Mouse (Mus musculus) heart, embryonic 10.5 days (tissue): ENCODE measurements around the gene Prox2. TPM values are rescaled to one million over a fixed set of nuclear protein-coding genes. Genes with fewer than 3 reads are reported as not detected.
A peak's percentile ranks its signal among the peaks of the same experiment; 100 is the strongest.

ENCODE experiments used
- DNase-seq: peaks from one replicate; pipeline ENCODE4 v3.0.0-alpha.2; 2017; ENCODE audit warnings: low spot score
- H3K27ac ChIP-seq: fragments of 300-500 bp; sonication (generic); 2 replicates; pipeline ENCODE4 v1.5.1; 2016; ENCODE audit warnings: mild to moderate bottlenecking
- H3K27me3 ChIP-seq: fragments of 300-500 bp; sonication (generic); 2 replicates; pipeline ENCODE4 v1.6.1; 2016; ENCODE audit warnings: mild to moderate bottlenecking; ENCODE audit not compliant: poor library complexity, insufficient read depth, severe bottlenecking
- H3K36me3 ChIP-seq: fragments of 300-500 bp; sonication (generic); 2 replicates; pipeline ENCODE4 v1.6.1; 2016; ENCODE audit warnings: mild to moderate bottlenecking, moderate library complexity
- H3K4me1 ChIP-seq: fragments of 300-500 bp; sonication (generic); 2 replicates; pipeline ENCODE4 v1.6.1; 2016; ENCODE audit warnings: mild to moderate bottlenecking
- H3K4me3 ChIP-seq: fragments of 300-500 bp; sonication (generic); 2 replicates; pipeline ENCODE4 v1.5.1; 2016; ENCODE audit warnings: mild to moderate bottlenecking, moderate library complexity
- H3K9me3 ChIP-seq: fragments of 300-500 bp; sonication (generic); 2 replicates; pipeline ENCODE4 v1.6.1; 2016; ENCODE audit warnings: mild to moderate bottlenecking, moderate library complexity
- WGBS: fragments of 180-500 bp; shearing (Covaris S2); methylation state at CpG from one replicate; pipeline ENCODE4 v1.1.7; 2016; 5-methylcytosine and 5-hydroxymethylcytosine counted together
- polyA plus RNA-seq: library from polyadenylated mRNA; unstranded; fragments of >200 nt; fragmentation: Nextera tagmentation; extraction: Ambion mirVana; gene quantifications from 2 replicates; pipeline ENCODE4 v1.2.1, GENCODE M21; 2016

Gene Prox2
- polyA plus RNA-seq, 1 experiment from 2014 or later = 2.6 TPM

GRCm38 (mm10) chr12:85101521-85102106 is 8.9 kb downstream of the Prox2 start:
- H3K36me3 ChIP-seq = no peaks in the 10 kb centered on the region

GRCm38 (mm10) chr12:85101001-85101400 is 9.6 kb downstream of the Prox2 start:
- H3K4me1 ChIP-seq = no peaks in the 10 kb centered on the region; the same call in 1 of the 2 replicates

More at GRCm38 (mm10) chr12:85101521-85102106, 8.9 kb downstream of the Prox2 start:
- no peaks in the 10 kb centered on the region for H3K9me3 ChIP-seq
- H3K4me3 ChIP-seq = no peak overlapping the region
- 79% methylated on average over 5 of the region's 5 CpGs for WGBS
- DNase-seq = no peak
- H3K27ac ChIP-seq = no peak overlapping the region
- H3K27me3 ChIP-seq = no peaks in the 10 kb centered on the region
- peaks cover 6% of the 10 kb centered on the region for H3K4me1 ChIP-seq

GRCm38 (mm10) chr12:85095859-85096258 is 14.7 kb downstream of the Prox2 start:
- no peak for DNase-seq
- Histone ChIP-seq H3K9me3 (no peaks in the 10 kb centered on the region), H3K27me3 (no peaks in the 10 kb centered on the region), H3K4me1 (peaks cover 8% of the 10 kb centered on the region), H3K27ac (no peak overlapping the region), H3K4me3 (no peak overlapping the region), H3K36me3 (no peaks in the 10 kb centered on the region)
- WGBS = 87% methylated on average over 7 of the region's 7 CpGs

More at GRCm38 (mm10) chr12:85101001-85101400, 9.6 kb downstream of the Prox2 start:
- no peaks in the 10 kb centered on the region for H3K9me3 ChIP-seq
- 74% methylated on average over 14 of the region's 14 CpGs for WGBS
- H3K36me3 ChIP-seq = no peaks in the 10 kb centered on the region
- H3K27ac ChIP-seq = no peak overlapping the region
- no peak for DNase-seq
- H3K4me3 ChIP-seq = no peak overlapping the region
- H3K27me3 ChIP-seq = no peaks in the 10 kb centered on the region

- Histone ChIP-seq H3K27me3 (no peaks in the 10 kb centered on the region), H3K9me3 (no peaks in the 10 kb centered on the region), H3K4me3 (no peak overlapping the region), H3K4me1 (peaks cover 8% of the 10 kb centered on the region), H3K27ac (no peak overlapping the region), H3K36me3 (no peaks in the 10 kb centered on the region)
- DNase-seq = no peak
- WGBS = 79% methylated on average over 11 of the region's 11 CpGs
These were observed 15.4 kb downstream of the Prox2 start for GRCm38 (mm10) chr12:85095146-85095545.

GRCm38 (mm10) chr12:85094706-85095105 is 15.9 kb downstream of the Prox2 start:
- WGBS = 88% methylated on average over 10 of the region's 10 CpGs
- Histone ChIP-seq H3K27ac (0 out of 2 replicates have a peak overlapping the region, but pooled peaks have one; percentile 62), H3K4me3 (no peak overlapping the region), H3K27me3 (no peaks in the 10 kb centered on the region), H3K36me3 (0 out of 2 replicates have a peak, but pooled peaks cover 2% of the 10 kb centered on the region), H3K9me3 (no peaks in the 10 kb centered on the region), H3K4me1 (peaks cover 8% of the 10 kb centered on the region)
- no peak for DNase-seq

GRCm38 (mm10) chr12:85094010-85094409 is 16.5 kb downstream of the Prox2 start:
- Histone ChIP-seq H3K27ac (peak overlapping the region; percentile 62; the same call in 1 of the 2 replicates), H3K27me3 (no peaks in the 10 kb centered on the region), H3K9me3 (no peaks in the 10 kb centered on the region), H3K36me3 (peaks cover 8% of the 10 kb centered on the region), H3K4me3 (no peak overlapping the region), H3K4me1 (peaks cover 8% of the 10 kb centered on the region)
- WGBS = 25% methylated on average over 14 of the region's 14 CpGs
- DNase-seq = peak; percentile 85

- no peak for DNase-seq
- Histone ChIP-seq H3K27ac (no peak overlapping the region), H3K9me3 (no peaks in the 10 kb centered on the region), H3K4me1 (peaks cover 8% of the 10 kb centered on the region), H3K27me3 (no peaks in the 10 kb centered on the region), H3K36me3 (peaks cover 26% of the 10 kb centered on the region), H3K4me3 (no peak overlapping the region)
- 4% methylated on average over 3 of the region's 3 CpGs for WGBS
These were observed 18.3 kb downstream of the Prox2 start for GRCm38 (mm10) chr12:85092214-85092613.

- H3K4me3 ChIP-seq = no peak overlapping the region
- no peaks in the 10 kb centered on the region for H3K27me3 ChIP-seq
- DNase-seq = no peak
- H3K4me1 ChIP-seq = peaks cover 8% of the 10 kb centered on the region
- 64% methylated on average over 3 of the region's 3 CpGs for WGBS
- no peaks in the 10 kb centered on the region for H3K9me3 ChIP-seq
- H3K36me3 ChIP-seq = peaks cover 33% of the 10 kb centered on the region
- no peak overlapping the region for H3K27ac ChIP-seq
These were observed 19.4 kb downstream of the Prox2 start for GRCm38 (mm10) chr12:85091190-85091589.

GRCm38 (mm10) chr12:85087845-85088244 is 22.7 kb downstream of the Prox2 start:
- H3K9me3 ChIP-seq = no peaks in the 10 kb centered on the region
- H3K4me3 ChIP-seq = no peak overlapping the region
- WGBS = 95% methylated on average over 12 of the region's 12 CpGs
- no peak overlapping the region for H3K27ac ChIP-seq
- H3K27me3 ChIP-seq = no peaks in the 10 kb centered on the region
- no peaks in the 10 kb centered on the region for H3K4me1 ChIP-seq
- DNase-seq = peak; percentile 55
- H3K36me3 ChIP-seq = peaks cover 33% of the 10 kb centered on the region

GRCm38 (mm10) chr12:85084941-85085340 is 25.6 kb downstream of the Prox2 start:
- no peak for DNase-seq
- Histone ChIP-seq H3K27me3 (no peaks in the 10 kb centered on the region), H3K36me3 (peaks cover 33% of the 10 kb centered on the region), H3K9me3 (no peaks in the 10 kb centered on the region), H3K4me1 (no peaks in the 10 kb centered on the region), H3K4me3 (no peak overlapping the region), H3K27ac (no peak overlapping the region)
- 81% methylated on average over 4 of the region's 4 CpGs for WGBS

GRCm38 (mm10) chr12:85084257-85084656 is 26.3 kb downstream of the Prox2 start:
- no peaks in the 10 kb centered on the region for H3K4me1 ChIP-seq
- no peak overlapping the region for H3K4me3 ChIP-seq
- H3K27me3 ChIP-seq = no peaks in the 10 kb centered on the region
- H3K27ac ChIP-seq = no peak overlapping the region
- H3K36me3 ChIP-seq = peaks cover 27% of the 10 kb centered on the region
- H3K9me3 ChIP-seq = no peaks in the 10 kb centered on the region
- WGBS = 80% methylated on average over 2 of the region's 2 CpGs
- no peak for DNase-seq

- WGBS = 93% methylated on average over 3 of the region's 3 CpGs
- Histone ChIP-seq H3K4me3 (no peak overlapping the region), H3K27me3 (no peaks in the 10 kb centered on the region), H3K27ac (no peak overlapping the region), H3K36me3 (peaks cover 21% of the 10 kb centered on the region), H3K9me3 (no peaks in the 10 kb centered on the region), H3K4me1 (no peaks in the 10 kb centered on the region)
- no peak for DNase-seq
These were observed 33.5 kb downstream of the Prox2 start for GRCm38 (mm10) chr12:85077100-85077499.

- Histone ChIP-seq H3K27ac (no peak overlapping the region), H3K4me1 (no peaks in the 10 kb centered on the region), H3K36me3 (peaks cover 59% of the 10 kb centered on the region), H3K27me3 (no peaks in the 10 kb centered on the region), H3K9me3 (no peaks in the 10 kb centered on the region), H3K4me3 (no peak overlapping the region)
- DNase-seq = no peak
These were observed 39.5 kb downstream of the Prox2 start for GRCm38 (mm10) chr12:85071043-85071442.

GRCm38 (mm10) chr12:85051218-85051617 is 59.3 kb downstream of the Prox2 start:
- no peak for DNase-seq
- WGBS = 81% methylated on average over 6 of the region's 6 CpGs
- Histone ChIP-seq H3K27me3 (no peaks in the 10 kb centered on the region), H3K4me3 (no peak overlapping the region), H3K9me3 (no peaks in the 10 kb centered on the region), H3K36me3 (peaks cover 53% of the 10 kb centered on the region), H3K4me1 (peaks cover 6% of the 10 kb centered on the region; the same call in 1 of the 2 replicates), H3K27ac (no peak overlapping the region)
